Mouse (Mus musculus) CH12.LX (cell line): ENCODE measurements at regions not wholly inside any gene's neighbourhood (a gene's known extent, or its start where the extent isn't known, plus 50 kb on each side); places are given as distances from the start of the nearest gene placed in this dataset.

Source experiments
- CTCF ChIP-seq, 2 experiments: IDR thresholded peaks in 1 of 2; conservative IDR thresholded peaks in 1 of 2; 2 replicates each; pipeline ENCODE4 v1.5.1; 2011 to 2012; ENCODE audit warnings: low read depth in 2 of 2, low read length in 2 of 2, improper control_type of control experiment in 1 of 2, inconsistent platforms in 1 of 2, mild to moderate bottlenecking in 1 of 2, moderate library complexity in 1 of 2
- ELF1 ChIP-seq: IDR thresholded peaks from 2 replicates; pipeline ENCODE4 v1.6.1; 2014; ENCODE audit warnings: low read depth, mild to moderate bottlenecking, inconsistent platforms, low read length, improper control_type of control experiment
- GABPA ChIP-seq: IDR thresholded peaks from 2 replicates; pipeline ENCODE4 v1.6.1; 2012; ENCODE audit warnings: low read depth, low read length, improper control_type of control experiment, inconsistent platforms; ENCODE audit not compliant: insufficient replicate concordance
- MAX ChIP-seq: IDR thresholded peaks from 2 replicates; pipeline ENCODE4 v1.6.1; 2011; ENCODE audit warnings: low read length, improper control_type of control experiment
- MAZ ChIP-seq: IDR thresholded peaks from 2 replicates; pipeline ENCODE4 v1.6.1; 2012; ENCODE audit warnings: low read depth, mild to moderate bottlenecking, inconsistent platforms, low read length, improper control_type of control experiment, moderate library complexity
- NRF1 ChIP-seq: IDR thresholded peaks from 2 replicates; pipeline ENCODE4 v1.6.1; 2014; ENCODE audit warnings: low read depth, mild to moderate bottlenecking, inconsistent platforms, low read length, improper control_type of control experiment, moderate library complexity
- POLR2A ChIP-seq: IDR thresholded peaks from 2 replicates; pipeline ENCODE4 v1.6.1; 2011; ENCODE audit warnings: low read depth, mild to moderate bottlenecking, improper control_type of control experiment, low read length
- POLR2AphosphoS2 ChIP-seq: IDR thresholded peaks from 2 replicates; pipeline ENCODE4 v1.6.1; 2011; ENCODE audit warnings: low read depth, low read length, improper control_type of control experiment
- TBP ChIP-seq: conservative IDR thresholded peaks from 2 replicates; pipeline ENCODE4 v1.6.1; 2011; ENCODE audit warnings: low read depth, low read length, improper control_type of control experiment
- USF1 ChIP-seq: IDR thresholded peaks from 2 replicates; pipeline ENCODE4 v1.6.1; 2014; ENCODE audit warnings: low read depth, mild to moderate bottlenecking, inconsistent platforms, low read length, improper control_type of control experiment
- ZC3H11A ChIP-seq: IDR thresholded peaks from 2 replicates; pipeline ENCODE4 v1.6.1; 2012; ENCODE audit warnings: low read depth, mild to moderate bottlenecking, inconsistent platforms, low read length, improper control_type of control experiment
- ZMIZ1 ChIP-seq: IDR thresholded peaks from 2 replicates; pipeline ENCODE4 v1.6.1; 2012; ENCODE audit warnings: low read depth, mild to moderate bottlenecking, inconsistent platforms, low read length, improper control_type of control experiment

- TF ChIP-seq CTCF (conservative IDR thresholded peaks at IDR 0.05 in 1 of 2, IDR thresholded peaks at IDR 0.05 in 1 of 2; ENCODE audit: low read depth in 2 of 2, low read length in 2 of 2) (no peak), MAZ (no peak), ZC3H11A (no peak), USF1 (no peak), NRF1 (no peak), ELF1 (no peak), POLR2A (no peak), POLR2AphosphoS2 (no peak), ZMIZ1 (no peak), TBP (no peak), MAX (no peak), GABPA (no peak)
Measured at GRCm38 (mm10) chr1:35786241-35786640, 282.0 kb upstream of the Hs6st1 start.
